Mouse (Mus musculus): Measurements from ENCODE around the gene Shcbp1l. TPM values are rescaled to one million over a fixed set of nuclear protein-coding genes. Genes with fewer than 3 reads are reported as not detected.
A peak's percentile ranks its signal among the peaks of the same experiment; 100 is the strongest.

Shcbp1l gene
- total RNA-seq, 2 experiments from 2014 or later = 4.8 to 6.3 TPM

GRCm38 (mm10) chr1:153433851-153434589 is 9.1 kb downstream of the Shcbp1l start:
- H3K4me3 ChIP-seq = no peak overlapping the region
- no peak for DNase-seq (ENCODE audit: low spot score in 2 of 2)
- no peak overlapping the region for H3K27ac ChIP-seq
- TF ChIP-seq CTCF (conservative IDR thresholded peaks at IDR 0.05) = peak; percentile 56

DNA sequence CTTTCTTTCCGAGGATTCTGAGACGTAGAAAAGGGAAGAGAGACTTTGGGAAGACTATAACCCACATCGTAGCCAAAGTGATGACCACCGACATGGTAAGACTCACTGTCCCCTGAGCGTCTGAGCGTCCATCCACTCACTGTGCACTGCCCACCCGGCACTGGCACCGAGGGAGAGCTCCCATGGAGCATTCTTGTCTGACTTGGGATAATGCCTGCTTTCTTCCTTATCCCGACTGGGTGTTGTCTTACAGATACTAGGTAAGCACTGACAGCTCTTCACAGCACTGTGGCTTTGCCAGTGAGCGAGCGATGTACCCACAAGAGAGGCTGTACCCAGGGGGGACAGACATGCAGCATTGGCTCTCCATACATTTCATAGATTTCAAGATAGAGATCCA is 12.6 kb downstream of the Shcbp1l start:
- no peak for TF ChIP-seq CTCF (conservative IDR thresholded peaks at IDR 0.05)
- Histone ChIP-seq H3K27ac (no peak overlapping the region), H3K4me3 (no peak overlapping the region)
- DNase-seq (ENCODE audit: low spot score in 2 of 2) = no peak

DNA sequence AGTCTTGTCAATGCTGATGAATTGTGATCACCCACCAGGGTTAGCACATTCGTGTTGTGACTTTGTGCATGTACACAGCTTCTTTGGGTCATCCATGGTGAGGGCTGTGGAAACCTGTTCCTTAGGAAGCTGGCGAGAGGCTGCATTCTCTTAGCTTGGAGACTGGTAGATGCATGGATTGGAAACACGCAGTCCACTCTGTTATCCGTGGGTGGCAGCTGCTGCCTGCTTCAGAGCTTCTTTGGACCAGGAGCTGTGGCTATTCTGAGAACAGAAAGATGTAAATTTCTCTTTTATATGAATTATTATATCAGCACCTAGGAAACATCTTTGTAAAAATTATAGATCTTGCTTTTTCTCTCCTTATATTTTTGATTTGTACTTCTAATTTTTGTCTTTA is 15.8 kb downstream of the Shcbp1l start:
- no peak for TF ChIP-seq CTCF (conservative IDR thresholded peaks at IDR 0.05)
- no peak for DNase-seq (ENCODE audit: low spot score in 2 of 2)
- Histone ChIP-seq H3K4me3 (no peak overlapping the region), H3K27ac (no peak overlapping the region)

- Histone ChIP-seq H3K27ac (no peak overlapping the region), H3K4me3 (no peak overlapping the region)
- no peak for DNase-seq (ENCODE audit: low spot score in 2 of 2)
- TF ChIP-seq CTCF (conservative IDR thresholded peaks at IDR 0.05) = no peak
Measured at GRCm38 (mm10) chr1:153441656-153442055, 16.7 kb downstream of the Shcbp1l start.

GRCm38 (mm10) chr1:153443019-153443418 is 18.1 kb downstream of the Shcbp1l start:
- no peak overlapping the region for H3K4me3 ChIP-seq
- TF ChIP-seq CTCF (conservative IDR thresholded peaks at IDR 0.05) = no peak
- DNase-seq (ENCODE audit: low spot score in 2 of 2) = no peak
- no peak overlapping the region for H3K27ac ChIP-seq

DNA sequence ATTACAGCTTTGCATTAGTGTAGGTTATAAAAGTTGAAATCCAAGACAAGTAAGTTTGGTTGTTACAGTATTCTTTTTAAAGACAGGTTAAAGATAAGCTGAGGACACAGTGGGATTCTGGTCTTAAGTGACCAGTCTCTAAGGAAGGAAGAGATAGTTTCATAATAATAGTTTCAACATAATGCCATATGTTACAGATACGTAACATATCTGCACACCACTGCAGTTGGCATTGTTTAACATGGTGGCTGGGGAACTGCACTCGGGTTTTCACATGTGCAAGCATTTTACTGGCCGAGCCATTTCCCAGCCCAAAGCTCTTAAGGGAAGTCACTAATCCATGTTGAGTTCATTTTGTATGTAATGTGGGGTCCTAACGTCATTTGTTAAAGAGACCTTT is 18.7 kb downstream of the Shcbp1l start:
- TF ChIP-seq CTCF (conservative IDR thresholded peaks at IDR 0.05) = no peak
- H3K27ac ChIP-seq = no peak overlapping the region
- DNase-seq (ENCODE audit: low spot score in 2 of 2) = no peak
- no peak overlapping the region for H3K4me3 ChIP-seq

- Histone ChIP-seq H3K4me3 (no peak overlapping the region), H3K27ac (no peak overlapping the region)
- no peak for DNase-seq (ENCODE audit: low spot score in 2 of 2)
- peak; percentile 65 for TF ChIP-seq CTCF (conservative IDR thresholded peaks at IDR 0.05)
Measured at GRCm38 (mm10) chr1:153446120-153446831, 21.3 kb downstream of the Shcbp1l start.

DNA sequence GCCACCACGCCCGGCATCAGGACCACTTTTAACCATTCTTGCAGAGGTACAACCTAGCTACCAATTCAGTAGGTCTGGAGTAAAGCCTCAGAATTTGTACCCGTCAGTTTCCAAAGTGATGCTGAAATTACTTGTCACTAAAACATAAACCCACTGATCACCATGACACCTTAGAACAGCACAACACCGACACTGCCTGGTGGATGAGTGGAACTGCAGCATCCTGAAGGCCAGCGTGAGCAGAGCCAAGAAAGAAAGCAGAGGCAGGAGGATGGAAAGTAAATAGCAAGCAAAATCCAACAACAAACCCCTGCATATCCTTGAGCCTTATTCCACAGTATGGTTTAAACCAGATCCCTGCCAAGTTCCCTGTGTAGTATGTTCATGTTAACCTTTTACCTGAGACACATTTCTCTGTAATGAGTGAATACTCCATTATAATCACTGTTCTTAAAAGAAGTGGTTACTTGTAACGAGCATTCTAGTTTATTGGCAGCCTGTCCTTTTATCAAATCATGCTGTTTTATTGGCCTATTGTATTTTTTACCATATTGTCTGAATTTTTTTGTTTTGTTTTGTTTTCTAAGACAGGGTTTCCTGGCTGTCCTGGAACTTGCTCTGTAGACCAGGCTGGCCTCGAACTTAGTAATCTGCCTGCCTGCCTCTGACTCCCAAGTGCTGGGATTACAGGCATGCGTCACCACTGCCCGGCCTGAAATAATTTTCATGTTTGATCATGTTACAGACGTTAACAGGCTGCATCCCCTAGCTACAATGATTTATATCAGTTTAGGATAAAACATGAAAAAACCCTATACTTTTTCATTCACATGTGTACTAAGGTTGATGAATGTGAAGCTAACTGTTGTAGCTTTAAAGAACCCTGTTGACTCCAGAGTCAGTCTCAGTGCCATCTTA is 26.5 kb downstream of the Shcbp1l start:
- Histone ChIP-seq H3K27ac (0 out of 2 replicates have a peak overlapping the region, but pooled peaks have one; percentile 5), H3K4me3 (no peak overlapping the region)
- TF ChIP-seq CTCF (conservative IDR thresholded peaks at IDR 0.05) = peak; percentile 94
- peak; percentile 32 to 70 for DNase-seq (ENCODE audit: low spot score in 2 of 2)

GRCm38 (mm10) chr1:153453146-153453642 is 28.2 kb downstream of the Shcbp1l start:
- no peak for TF ChIP-seq CTCF (conservative IDR thresholded peaks at IDR 0.05)
- no peak for DNase-seq (ENCODE audit: low spot score in 2 of 2)
- Histone ChIP-seq H3K27ac (no peak overlapping the region), H3K4me3 (no peak overlapping the region)

GRCm38 (mm10) chr1:153456137-153456536 is 31.2 kb downstream of the Shcbp1l start:
- Histone ChIP-seq H3K27ac (no peak overlapping the region), H3K4me3 (no peak overlapping the region)
- no peak for TF ChIP-seq CTCF (conservative IDR thresholded peaks at IDR 0.05)
- DNase-seq (ENCODE audit: low spot score in 2 of 2) = no peak

DNA sequence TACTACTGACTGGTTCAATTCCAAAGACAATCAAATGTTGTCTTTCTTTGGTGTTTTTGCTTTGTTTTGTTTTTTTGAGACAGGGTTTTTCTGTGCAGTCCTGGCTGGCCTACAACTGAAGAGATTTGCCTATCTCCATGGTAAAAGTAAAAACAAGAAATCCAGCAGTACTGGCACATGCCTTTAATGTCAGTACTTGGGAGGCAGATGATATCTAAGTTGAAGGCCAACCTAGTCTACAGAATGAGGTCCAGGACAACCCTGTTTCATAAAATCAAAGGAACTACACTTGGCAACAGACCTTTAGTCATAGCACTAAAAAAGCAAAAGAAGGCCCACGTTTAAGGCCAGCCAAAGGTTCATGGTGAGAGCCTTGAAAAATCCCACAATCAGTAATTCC is 36.8 kb downstream of the Shcbp1l start:
- no peak overlapping the region for H3K4me3 ChIP-seq
- no peak overlapping the region for H3K27ac ChIP-seq
- DNase-seq (ENCODE audit: low spot score in 2 of 2) = no peak
- no peak for TF ChIP-seq CTCF (conservative IDR thresholded peaks at IDR 0.05)

DNA sequence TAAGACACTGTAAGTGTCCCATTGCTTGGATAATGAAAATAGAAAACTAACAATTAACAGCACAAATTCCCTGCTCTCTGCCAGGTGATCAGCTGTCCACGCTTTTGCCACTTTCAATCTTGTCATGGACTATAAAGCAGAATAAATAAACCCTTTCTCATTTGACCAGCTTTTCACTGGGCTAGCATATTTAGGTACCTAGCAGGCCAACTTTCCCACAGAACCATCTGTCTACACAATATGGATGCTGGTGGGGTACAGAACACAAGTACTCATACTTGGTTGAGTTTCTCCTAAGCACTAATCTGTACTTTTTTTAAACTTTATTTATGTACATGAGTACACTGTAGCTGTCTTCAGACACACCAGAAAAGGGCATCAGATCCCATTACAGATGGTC is 54.3 kb downstream of the Shcbp1l start:
- H3K4me3 ChIP-seq = no peak overlapping the region
- no peak for TF ChIP-seq CTCF (conservative IDR thresholded peaks at IDR 0.05)
- no peak overlapping the region for H3K27ac ChIP-seq
- peak in 1 of 2 experiments; percentile 28 for DNase-seq (ENCODE audit: low spot score in 2 of 2)
